Mouse (Mus musculus) MEL (cell line): ENCODE measurements around the gene Wsb2.

Experiments used
- CTCF ChIP-seq, 3 experiments: IDR thresholded peaks in 2 of 3; conservative IDR thresholded peaks in 1 of 3; 2 replicates each; pipeline ENCODE4 v1.5.1; 2011 to 2012; ENCODE audit warnings: low read length in 3 of 3, low read depth in 2 of 3, mild to moderate bottlenecking in 2 of 3, improper control_type of control experiment in 1 of 3, inconsistent platforms in 1 of 3, mixed read lengths in 1 of 3, moderate library complexity in 1 of 3; ENCODE audit not compliant: control insufficient read depth in 1 of 3, insufficient read depth in 1 of 3, poor library complexity in 1 of 3, severe bottlenecking in 1 of 3
- GATA1 ChIP-seq: IDR thresholded peaks from 2 replicates; pipeline ENCODE4 v1.6.1; 2011; ENCODE audit warnings: low read depth, low read length, improper control_type of control experiment
- MXI1 ChIP-seq: IDR thresholded peaks from 2 replicates; pipeline ENCODE4 v1.6.1; 2011; ENCODE audit warnings: mild to moderate bottlenecking, low read depth, low read length, improper control_type of control experiment
- POLR2A ChIP-seq, 2 experiments: IDR thresholded peaks; 2 replicates each; pipeline ENCODE4 v1.6.1; 2011 to 2012; ENCODE audit warnings: low read length in 2 of 2, mild to moderate bottlenecking in 2 of 2, control low read depth in 1 of 2, improper control_type of control experiment in 1 of 2, low read depth in 1 of 2, moderate library complexity in 1 of 2; ENCODE audit not compliant: control insufficient read depth in 1 of 2, insufficient read depth in 1 of 2, poor library complexity in 1 of 2
- USF1 ChIP-seq: IDR thresholded peaks from 2 replicates; pipeline ENCODE4 v1.6.1; 2014; ENCODE audit warnings: low read depth, mild to moderate bottlenecking, inconsistent platforms, low read length, improper control_type of control experiment, moderate library complexity

GRCm38 (mm10) chr5:117397371-117397770 lies 40.3 kb downstream of the Wsb2 start:
- no peak for TF ChIP-seq USF1
- no peak for TF ChIP-seq MXI1
- no peak for TF ChIP-seq CTCF (IDR thresholded peaks at IDR 0.05 in 2 of 3, conservative IDR thresholded peaks at IDR 0.05 in 1 of 3; ENCODE audit: control insufficient read depth in 1 of 3, insufficient read depth in 1 of 3, low read depth in 2 of 3, low read length in 3 of 3, poor library complexity in 1 of 3, severe bottlenecking in 1 of 3)
- no peak for TF ChIP-seq GATA1
- no peak for TF ChIP-seq POLR2A (IDR thresholded peaks at IDR 0.05; ENCODE audit: control insufficient read depth in 1 of 2, insufficient read depth in 1 of 2, low read depth in 1 of 2, low read length in 2 of 2, poor library complexity in 1 of 2)
